Mouse (Mus musculus) left cerebral cortex, adult 9 months (tissue): ENCODE data around the gene Psmb4.
"Not testable (repeated sequence)": the region's sequence is repeated elsewhere in the genome, so short reads cannot be mapped to it uniquely, and the experiment has no call there.

Experiments used
- DNase-seq, 2 experiments: peaks; one replicate each; pipeline ENCODE4 v3.0.0; 2022; ENCODE audit warnings: low spot score in 2 of 2

Psmb4 gene

GRCm38 (mm10) chr3:94886316-94887224, at the start of gene Psmb4:
Gene Psmb4 (minus strand): TSS chr3:94886961.
- DNase-seq = peak; percentile 65 to 88

GRCm38 (mm10) chr3:94936147-94936546, 49.4 kb upstream of the Psmb4 start:
- DNase-seq = not testable (repeated sequence)

DNA sequence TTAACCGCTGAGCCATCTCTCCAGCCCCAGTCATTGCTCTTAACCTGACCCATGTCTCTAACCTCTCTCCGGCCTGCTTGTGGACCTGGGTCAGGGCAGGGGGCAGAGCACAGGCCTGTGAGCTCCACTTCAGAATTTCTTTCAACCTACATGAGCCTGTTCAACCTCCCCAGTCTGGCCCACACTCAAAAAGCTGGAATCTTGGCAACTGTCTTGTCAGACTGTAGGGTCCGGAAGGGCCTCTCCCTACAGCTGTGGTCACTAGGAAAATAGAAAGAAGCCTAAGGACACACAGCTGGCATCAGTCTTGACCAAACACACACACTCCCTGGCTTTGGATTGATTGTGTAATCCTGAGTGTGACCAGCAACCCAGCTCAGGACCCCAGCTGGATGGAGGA, 48.6 kb upstream of the Psmb4 start:
- DNase-seq = not testable (repeated sequence)

DNA sequence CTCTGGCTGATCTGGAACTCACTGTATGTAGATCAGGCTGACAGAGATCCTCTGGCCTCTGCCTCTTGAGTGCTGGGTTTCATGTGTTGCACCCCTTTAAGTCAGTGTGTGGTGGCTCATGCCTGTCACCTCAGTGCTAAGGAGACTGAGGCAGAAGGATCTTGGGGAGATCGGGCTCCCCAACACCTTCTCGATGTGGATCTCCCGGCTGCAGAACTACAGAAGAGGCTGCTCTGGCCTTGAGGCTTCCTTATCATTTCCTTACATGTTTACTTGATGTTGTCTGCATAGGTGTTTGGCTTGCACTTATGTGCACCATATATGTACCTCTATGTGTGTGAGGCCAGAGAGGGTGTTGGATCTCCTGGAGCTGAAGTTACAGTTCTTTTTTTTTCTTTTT, 47.8 kb upstream of the Psmb4 start:
- not testable (repeated sequence) for DNase-seq

GRCm38 (mm10) chr3:94933604-94934003, 46.8 kb upstream of the Psmb4 start:
- DNase-seq = not testable (repeated sequence)

GRCm38 (mm10) chr3:94932809-94933564, 46.2 kb upstream of the Psmb4 start, which contains the start of gene Selenbp1:
Gene Selenbp1 (plus strand): TSS chr3:94933056.
- peak in 1 of 2 experiments; percentile 71 for DNase-seq

DNA sequence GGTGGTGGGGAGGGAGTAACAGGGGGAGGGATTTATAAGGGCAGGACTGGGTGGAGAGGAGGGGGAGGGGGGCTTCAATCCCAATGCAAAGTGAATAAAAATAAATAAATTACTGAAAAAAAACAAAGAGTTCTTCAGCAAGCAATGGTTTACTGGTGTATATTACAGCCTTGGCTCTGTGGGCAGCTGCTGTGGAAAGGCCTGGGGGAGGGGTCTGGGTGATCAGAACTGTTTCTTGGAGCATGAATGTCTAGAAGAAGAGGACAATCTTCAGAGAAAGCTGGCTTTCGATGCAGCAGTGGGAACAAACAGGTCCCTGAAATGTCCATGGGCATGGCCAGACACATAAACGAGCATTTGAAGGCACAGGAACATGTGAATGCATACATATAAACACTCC, 45.5 kb upstream of the Psmb4 start:
- DNase-seq = not testable (repeated sequence)

DNA sequence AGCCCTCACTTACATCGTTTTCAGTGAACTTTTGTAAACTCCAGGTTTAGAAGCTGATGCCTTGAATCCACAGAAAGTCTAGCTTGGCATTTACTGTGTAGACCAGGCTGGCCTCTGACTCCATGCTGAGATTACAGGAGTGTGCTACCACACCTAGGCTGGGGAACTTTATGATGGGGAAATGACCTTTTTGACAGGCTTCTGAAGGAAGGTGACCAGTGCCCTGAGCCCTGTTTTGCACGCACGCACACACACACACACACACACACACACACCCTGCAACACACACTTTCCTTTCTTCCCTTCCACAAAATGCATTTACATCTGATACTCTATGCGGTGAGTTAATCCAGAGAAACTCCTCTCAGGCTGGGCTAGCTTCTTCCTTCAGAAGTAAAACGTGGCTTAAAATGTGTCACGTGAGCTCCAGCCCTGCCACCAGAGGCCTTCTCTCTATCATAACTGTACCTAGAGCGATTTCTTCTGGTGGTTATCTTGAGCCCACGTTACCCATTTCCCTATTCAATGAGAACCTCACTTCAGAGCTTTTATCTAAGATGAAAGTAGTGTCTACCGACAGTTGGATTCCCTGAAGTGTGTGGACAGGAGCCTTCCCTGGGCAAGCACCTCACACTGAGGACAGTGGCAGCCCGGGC, 44.8 kb upstream of the Psmb4 start:
- DNase-seq = not testable (repeated sequence)

- DNase-seq = not testable (repeated sequence)
Measured at GRCm38 (mm10) chr3:94930386-94931266, 43.9 kb upstream of the Psmb4 start.

DNA sequence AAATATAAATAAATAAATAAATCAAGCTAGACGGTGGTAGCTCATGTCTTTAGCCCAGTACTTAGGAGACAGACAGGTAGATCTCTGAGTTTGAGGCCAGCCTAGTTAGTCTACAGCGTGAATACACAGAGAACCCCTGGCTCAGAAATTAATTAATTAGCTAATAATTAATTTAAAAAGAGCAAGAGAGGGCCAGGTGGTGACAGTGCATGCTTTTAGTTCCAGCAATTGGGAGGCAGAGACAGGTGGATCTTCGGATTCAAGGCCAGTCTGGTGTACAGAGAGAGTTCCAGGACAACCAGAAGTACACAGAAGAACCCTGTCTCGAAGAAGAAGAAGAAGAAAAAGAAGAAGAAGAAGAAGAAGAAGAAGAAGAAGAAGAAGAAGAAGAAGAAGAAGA, 42.2 kb upstream of the Psmb4 start:
- DNase-seq = not testable (repeated sequence)

DNA sequence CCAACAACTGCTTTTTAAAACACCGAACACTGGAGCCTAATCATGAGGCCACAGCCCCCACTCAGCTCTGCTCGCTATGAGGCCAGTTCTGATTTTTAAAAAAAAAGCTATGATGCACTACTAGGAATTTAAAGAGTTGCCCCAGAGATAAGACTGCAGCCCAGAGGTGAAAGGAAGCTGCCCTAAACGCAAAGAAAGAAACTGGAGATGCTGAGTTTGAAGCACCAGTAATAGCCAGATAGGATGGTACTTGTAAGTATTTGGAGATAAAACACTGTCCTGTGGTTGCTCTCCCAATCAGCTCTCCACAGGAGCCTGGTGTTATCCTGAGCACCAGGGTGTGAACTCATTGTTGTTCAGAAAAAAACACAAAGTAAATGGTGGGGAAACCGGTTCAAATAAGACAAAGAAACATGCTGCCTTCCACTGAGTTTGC, 39.6 kb upstream of the Psmb4 start:
- not testable (repeated sequence) for DNase-seq

DNA sequence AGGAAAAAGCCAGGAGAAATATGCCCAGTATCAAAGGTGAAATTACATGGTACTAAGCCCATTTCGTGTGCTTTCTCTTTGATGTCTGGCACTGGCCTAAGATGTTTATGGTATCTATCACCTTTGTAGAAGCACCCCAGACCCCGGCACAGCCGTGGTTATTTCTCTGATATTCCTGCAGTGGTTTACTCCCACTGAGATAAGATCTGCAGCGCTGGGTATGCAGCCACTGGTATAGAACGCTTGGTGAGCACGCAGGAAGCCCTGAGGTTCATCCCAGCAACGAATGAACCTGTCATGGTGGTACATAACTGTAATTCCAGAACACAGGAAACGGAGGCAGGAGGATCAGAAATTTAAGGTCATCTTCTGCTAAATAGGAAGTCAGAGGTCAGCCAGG, 37.9 kb upstream of the Psmb4 start:
- no peak for DNase-seq

GRCm38 (mm10) chr3:94922333-94922732, 35.6 kb upstream of the Psmb4 start:
- DNase-seq = no peak

DNA sequence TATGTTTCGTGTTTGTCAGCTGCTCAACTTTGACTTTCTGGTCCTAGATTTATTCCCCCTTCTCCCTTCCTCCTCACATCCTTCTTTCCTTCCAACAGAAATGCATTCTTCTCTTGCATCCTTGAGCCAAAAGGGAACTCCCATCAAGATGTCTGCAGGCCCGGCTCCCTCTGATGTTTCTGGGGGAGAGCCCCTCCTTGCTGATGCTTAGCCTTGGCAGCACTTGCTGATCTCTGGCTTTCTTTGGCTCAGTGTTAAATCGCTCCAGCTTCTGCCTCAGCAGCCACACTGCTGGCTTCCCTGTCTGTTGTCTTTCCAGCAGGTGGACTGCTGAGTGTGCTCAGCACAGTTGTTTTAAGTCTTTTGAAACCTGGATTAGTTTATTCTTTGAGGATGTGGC, 34.3 kb upstream of the Psmb4 start:
- no peak for DNase-seq

GRCm38 (mm10) chr3:94918845-94919244, 32.1 kb upstream of the Psmb4 start:
- DNase-seq = no peak

GRCm38 (mm10) chr3:94917816-94918361, 31.1 kb upstream of the Psmb4 start:
- peak; percentile 13 to 37 for DNase-seq

DNA sequence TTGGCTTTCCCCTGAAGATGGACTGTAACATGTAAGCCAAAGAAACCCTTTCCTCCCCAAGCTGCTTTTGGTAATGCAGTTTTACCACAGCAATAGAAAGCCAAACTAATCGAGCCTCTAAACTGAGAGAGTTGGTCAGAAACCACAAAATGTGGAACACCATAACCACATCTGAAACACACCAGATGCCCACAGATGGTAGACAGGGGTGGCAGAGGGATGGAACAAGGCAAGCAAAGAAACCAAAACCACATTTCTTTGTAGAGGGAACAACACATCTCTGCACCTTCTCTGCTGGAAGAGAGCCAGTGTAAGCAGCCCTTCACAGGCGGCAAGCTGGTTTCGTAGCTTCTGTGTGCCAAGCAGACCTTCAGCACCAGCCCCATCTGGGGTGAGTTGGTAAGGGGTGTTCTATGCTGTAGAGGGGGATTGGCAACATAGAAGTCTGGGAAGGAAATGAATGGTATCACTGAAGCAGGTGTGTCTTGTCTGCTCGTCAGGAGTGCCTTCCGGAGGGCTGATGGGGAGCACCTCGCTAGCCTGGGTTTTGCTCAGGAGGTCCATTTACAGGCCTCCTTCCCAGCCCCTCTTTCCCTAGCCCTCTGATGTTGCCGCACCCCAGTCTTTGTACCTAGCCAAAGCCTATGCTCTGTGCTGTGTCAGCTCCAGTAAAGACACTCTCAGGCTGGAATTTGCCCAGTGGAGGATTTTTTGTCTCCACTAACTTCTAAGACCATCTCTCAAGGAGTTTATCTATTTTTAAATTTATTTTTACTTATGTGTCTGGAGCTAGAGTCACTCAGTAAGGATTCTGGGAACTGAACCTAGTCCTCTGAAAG, 29.4 kb upstream of the Psmb4 start:
- no peak for DNase-seq

- no peak for DNase-seq
Measured at GRCm38 (mm10) chr3:94913801-94914200, 27.0 kb upstream of the Psmb4 start.

DNA sequence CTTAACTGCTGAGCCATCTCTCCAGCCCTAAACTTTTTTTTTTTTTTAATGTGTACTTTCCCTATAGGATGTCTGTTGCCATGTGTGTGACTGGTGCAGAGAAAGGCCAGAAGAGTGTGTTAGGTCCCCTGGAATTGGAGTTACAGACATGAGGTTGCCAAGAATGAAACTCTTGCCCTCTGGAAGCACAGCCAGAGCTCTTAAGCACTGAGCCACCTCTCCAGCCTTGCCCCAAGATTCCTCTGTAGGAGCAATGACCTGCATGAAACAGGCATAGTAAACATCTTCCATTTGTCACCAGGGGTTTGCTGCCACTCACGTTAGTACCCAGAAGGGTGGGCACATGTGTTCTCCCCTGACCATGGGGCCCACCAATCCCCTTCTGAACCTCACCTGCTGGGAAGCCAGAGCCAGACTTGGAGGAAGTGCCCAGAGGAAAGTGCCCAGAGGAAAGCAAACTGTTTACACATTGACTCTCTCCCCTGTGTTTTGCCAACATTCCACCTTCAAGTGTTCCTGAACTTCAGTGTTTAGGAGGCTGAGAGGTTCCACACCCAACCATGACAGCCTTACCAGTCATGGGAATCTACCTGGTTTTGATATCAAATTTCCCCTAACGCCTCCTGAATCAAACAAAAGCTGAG, 24.4 kb upstream of the Psmb4 start:
- DNase-seq = no peak
